Mouse (Mus musculus) frontal cortex, postnatal 25 days (tissue): ENCODE results near the gene Slc23a2.

Experiments used
- DNase-seq, 2 experiments: peaks; one replicate each; pipeline ENCODE4 v3.0.0; 2022; ENCODE audit warnings: low spot score in 2 of 2

The Slc23a2 gene

GRCm38 (mm10) chr2:132144971-132145691 lies at the start of gene Slc23a2:
Slc23a2 (minus strand) TSS chr2:132145108.
- peak in 1 of 2 experiments; percentile 38 for DNase-seq

- no peak for DNase-seq
Measured at GRCm38 (mm10) chr2:132190602-132191161, 45.8 kb upstream of the Slc23a2 start.

DNA sequence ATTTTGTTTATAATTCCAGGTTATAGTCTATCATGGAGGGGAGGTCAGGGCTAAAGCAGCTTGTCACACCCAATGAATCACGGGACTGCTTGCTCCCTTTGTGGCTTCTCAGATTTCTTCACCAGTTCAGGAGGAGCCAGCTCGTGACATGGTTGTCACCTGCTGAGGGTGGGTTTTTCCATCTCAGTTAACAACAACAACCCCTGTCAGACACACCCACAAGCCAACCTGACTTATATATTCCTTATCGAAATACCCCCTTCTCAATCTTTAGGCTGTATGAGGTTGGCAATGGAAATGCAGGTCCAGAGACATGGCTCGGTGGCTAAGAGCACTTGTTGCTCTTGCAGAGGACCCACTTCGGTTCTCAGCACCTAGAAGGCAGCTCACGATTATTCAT lies 39.0 kb upstream of the Slc23a2 start:
- no peak for DNase-seq

- no peak for DNase-seq
Measured at GRCm38 (mm10) chr2:132180463-132181205, 35.7 kb upstream of the Slc23a2 start.

DNA sequence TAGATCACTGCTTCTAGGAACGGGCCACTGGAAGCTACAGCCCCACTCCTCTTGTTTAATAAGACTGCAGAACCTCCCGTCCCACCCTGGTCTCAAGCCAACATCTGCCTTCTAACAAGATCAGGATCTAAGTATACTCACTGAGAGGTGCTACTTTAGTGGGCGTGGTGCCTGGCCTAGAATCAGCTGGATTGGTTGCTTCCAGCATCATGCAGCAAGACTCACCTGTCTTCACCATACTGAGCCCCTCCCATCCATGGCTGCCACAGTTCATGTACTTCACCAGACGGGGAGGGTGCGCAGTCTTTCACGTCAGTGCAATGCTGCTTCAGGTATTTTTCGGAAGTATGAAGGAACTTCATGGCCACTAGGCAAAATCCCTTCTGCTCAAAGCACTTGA lies 34.5 kb upstream of the Slc23a2 start:
- no peak for DNase-seq

DNA sequence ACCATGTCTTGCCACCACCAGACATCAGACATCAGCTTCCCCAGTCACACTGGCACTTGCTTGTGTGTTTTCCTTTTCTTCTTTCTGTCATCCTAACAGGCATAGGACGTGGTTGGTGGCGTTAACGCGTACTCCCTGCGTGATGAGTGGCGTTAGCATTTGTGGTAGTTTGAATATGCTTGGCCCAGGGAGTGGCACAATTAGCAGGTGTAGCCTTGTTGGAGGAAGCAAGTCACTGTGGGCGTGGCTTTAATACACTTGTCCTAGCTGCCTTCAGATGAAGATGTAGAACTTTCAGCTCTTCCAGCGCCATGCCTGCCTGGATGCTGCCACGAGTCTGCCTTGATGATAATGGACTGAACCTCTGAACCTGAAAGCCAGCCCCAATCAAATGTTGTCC lies 32.5 kb upstream of the Slc23a2 start:
- DNase-seq = no peak

GRCm38 (mm10) chr2:132176289-132176848 lies 31.5 kb upstream of the Slc23a2 start:
- DNase-seq = no peak

GRCm38 (mm10) chr2:132174048-132174447 lies 29.1 kb upstream of the Slc23a2 start:
- DNase-seq = no peak

DNA sequence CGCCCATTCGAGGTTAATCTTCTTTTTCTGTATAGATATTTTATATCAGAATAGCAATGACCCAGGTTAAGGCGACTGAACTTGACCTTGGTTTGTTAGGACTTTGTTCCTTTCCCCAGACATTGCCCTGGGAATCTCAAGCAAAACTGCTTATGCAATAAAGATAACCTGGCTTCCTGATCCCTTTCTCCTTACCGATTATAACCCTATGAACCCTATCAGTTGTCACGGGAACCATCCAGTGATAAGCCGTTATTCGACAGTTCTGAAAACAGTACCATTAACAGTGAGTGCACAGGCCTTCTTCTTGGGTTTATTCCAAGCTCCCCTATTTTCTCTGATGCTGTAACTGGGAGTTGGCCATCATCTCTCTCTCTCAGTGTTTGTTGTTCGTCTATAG lies 27.0 kb upstream of the Slc23a2 start:
- no peak for DNase-seq

- no peak for DNase-seq
Measured at GRCm38 (mm10) chr2:132169150-132169549, 24.2 kb upstream of the Slc23a2 start.

DNA sequence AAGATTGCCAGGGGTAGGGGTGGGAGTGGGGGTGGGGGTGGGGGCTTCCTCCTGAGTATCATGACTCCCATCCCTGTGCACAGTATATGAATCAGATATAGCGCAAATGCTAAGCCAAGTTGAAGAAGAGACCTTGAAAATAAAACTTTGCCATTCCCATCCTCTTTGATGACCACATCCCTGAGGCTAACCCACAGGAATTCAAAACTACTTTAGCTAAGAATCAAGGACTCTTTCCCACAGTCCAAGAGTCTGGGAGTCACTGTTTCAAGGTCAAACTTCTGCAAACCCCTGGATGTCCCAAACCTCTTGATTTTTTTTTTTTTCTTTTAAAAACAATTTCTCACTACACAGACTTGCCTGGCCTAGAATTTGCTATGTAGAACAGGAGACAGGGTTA lies 18.7 kb upstream of the Slc23a2 start:
- DNase-seq = no peak

DNA sequence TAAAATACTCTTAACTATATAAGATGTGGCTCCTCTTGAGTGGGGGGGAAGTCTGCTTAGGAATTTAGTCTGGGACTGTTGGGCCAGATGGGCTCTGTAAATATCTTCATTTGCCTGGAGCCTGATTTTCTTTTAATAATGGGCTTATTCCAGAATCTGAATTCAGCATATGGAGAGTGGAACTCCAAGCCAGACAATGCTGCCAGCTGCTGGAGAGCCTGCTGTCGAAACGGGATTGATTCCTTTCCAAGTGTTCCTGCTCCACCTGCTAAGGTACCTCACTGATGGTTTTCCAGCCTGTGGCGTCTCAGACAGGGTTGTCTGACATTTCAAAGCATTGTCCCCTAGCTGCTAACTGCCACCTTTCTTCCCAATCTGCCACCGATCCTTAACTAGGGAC lies 12.6 kb upstream of the Slc23a2 start:
- no peak for DNase-seq

- DNase-seq = no peak
Measured at GRCm38 (mm10) chr2:132152670-132153069, 7.8 kb upstream of the Slc23a2 start.

- no peak for DNase-seq
Measured at GRCm38 (mm10) chr2:132151592-132151991, 6.7 kb upstream of the Slc23a2 start.

DNA sequence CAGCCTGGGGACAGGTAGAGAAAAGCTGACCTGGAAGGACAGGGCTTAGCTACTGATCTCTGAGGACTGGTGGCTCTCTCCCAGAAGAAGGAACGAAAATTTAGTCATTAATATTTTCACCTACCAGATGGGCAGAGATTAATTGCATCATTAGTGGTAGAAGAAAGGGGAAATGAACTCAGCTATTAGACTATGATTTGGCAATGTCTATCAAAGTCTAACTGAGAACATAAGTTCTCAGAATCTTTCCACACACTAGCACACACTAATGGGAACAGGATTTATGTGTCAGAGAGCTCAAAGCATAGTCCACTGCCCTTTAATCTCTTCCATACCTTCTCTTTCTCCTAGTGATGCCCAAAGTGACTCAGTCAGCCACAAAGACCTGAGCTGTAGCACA lies 6.0 kb upstream of the Slc23a2 start:
- no peak for DNase-seq

- DNase-seq = no peak
Measured at GRCm38 (mm10) chr2:132146502-132146901, 1.6 kb upstream of the Slc23a2 start.

- no peak for DNase-seq
Measured at GRCm38 (mm10) chr2:132143943-132144927, 673 bp downstream of the Slc23a2 start.

DNA sequence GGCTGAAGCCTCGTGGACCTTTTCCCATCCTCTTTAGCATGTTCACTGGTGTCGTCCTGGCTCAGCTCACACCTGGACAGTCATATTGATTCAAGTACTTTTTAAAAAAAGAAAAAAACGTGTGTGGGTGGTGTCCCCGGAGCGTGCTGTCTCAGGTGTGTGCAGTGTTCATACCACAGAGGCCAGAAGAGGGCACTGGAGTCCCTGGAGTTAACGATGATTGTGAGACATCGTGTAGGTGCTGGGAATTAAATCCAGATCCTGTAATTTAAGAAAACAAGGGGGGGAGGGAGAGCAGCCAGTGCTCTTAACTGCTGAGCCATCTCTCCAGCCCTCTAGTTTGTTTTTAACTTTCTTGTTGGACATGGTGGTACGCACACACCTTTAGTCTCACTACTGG lies 2.3 kb downstream of the Slc23a2 start:
- DNase-seq = no peak

DNA sequence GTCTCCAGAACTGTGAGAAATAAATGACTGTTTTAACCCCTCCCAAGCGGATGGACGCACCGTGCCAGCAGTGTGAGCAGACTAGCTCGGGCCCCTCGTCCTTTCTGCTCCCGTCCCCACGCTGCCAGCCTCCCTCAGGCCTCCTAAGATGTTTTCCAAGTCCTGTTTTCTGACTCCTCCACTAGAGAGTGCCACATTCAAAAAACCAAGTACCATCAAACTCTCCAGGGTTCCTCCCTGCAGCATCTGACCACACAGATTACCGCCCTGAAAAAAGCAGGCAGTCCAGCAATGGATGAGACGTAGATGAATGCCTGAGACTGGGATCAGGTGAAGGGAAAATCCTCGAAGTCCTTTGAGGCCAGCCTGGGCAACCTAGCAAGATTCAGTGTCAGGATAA lies 4.4 kb downstream of the Slc23a2 start:
- DNase-seq = no peak

- DNase-seq = no peak
Measured at GRCm38 (mm10) chr2:132139099-132139498, 5.8 kb downstream of the Slc23a2 start.

GRCm38 (mm10) chr2:132135876-132136637 lies 8.9 kb downstream of the Slc23a2 start:
- no peak for DNase-seq
